Mouse (Mus musculus) midbrain, embryonic 11.5 days (tissue): ENCODE data around the gene Lhpp. TPM values are rescaled to one million over a fixed set of nuclear protein-coding genes. Genes with fewer than 3 reads are reported as not detected.
A peak's percentile ranks its signal among the peaks of the same experiment; 100 is the strongest.

ENCODE experiments used
- ATAC-seq: fragments of 200-750 bp; cut with Nextera tagmentation; 2 replicates; pipeline ENCODE4 v1.8.0; 2017; ENCODE audit warnings: moderate TSS enrichment, moderate library complexity; ENCODE audit not compliant: low FRiP score
- DNase-seq: peaks from one replicate; pipeline ENCODE4 v3.0.0; 2015; ENCODE audit warnings: low spot score; ENCODE audit errors: missing footprints
- H3K27ac ChIP-seq: fragments of 300-500 bp; sonication (generic); 2 replicates; pipeline ENCODE4 v1.5.1; 2014; ENCODE audit warnings: low read depth, low read length
- H3K27me3 ChIP-seq: fragments of 300-500 bp; sonication (generic); 2 replicates; pipeline ENCODE4 v1.6.1; 2014; ENCODE audit warnings: mild to moderate bottlenecking, low read length, moderate library complexity, mixed read lengths; ENCODE audit not compliant: control insufficient read depth, insufficient read depth
- H3K36me3 ChIP-seq: fragments of 300-500 bp; sonication (generic); 2 replicates; pipeline ENCODE4 v1.6.1; 2014; ENCODE audit warnings: mild to moderate bottlenecking, low read length, moderate library complexity, mixed read lengths; ENCODE audit not compliant: control insufficient read depth, insufficient read depth
- H3K4me1 ChIP-seq: fragments of 300-500 bp; sonication (generic); 2 replicates; pipeline ENCODE4 v1.6.1; 2014; ENCODE audit warnings: low read length; ENCODE audit not compliant: control insufficient read depth, insufficient read depth
- H3K4me2 ChIP-seq: fragments of 300-500 bp; sonication (generic); 2 replicates; pipeline ENCODE4 v1.6.1; 2014; ENCODE audit warnings: mild to moderate bottlenecking, moderate library complexity
- H3K4me3 ChIP-seq: fragments of 300-500 bp; sonication (generic); 2 replicates; pipeline ENCODE4 v1.5.1; 2014; ENCODE audit warnings: low read depth, low read length
- H3K9ac ChIP-seq: fragments of 300-500 bp; sonication (generic); 2 replicates; pipeline ENCODE4 v1.6.1; 2014; ENCODE audit warnings: low read length
- H3K9me3 ChIP-seq: fragments of 300-500 bp; sonication (generic); 2 replicates; pipeline ENCODE4 v1.6.1; 2016; ENCODE audit warnings: low read length; ENCODE audit not compliant: control insufficient read depth
- WGBS: fragments of 180-500 bp; shearing (Covaris S2); extraction: QIAGEN DNeasy Blood & Tissue Kit; methylation state at CpG from one replicate; pipeline ENCODE4 v1.1.7; 2014; 5-methylcytosine and 5-hydroxymethylcytosine counted together
- polyA plus RNA-seq: library from polyadenylated mRNA; unstranded; fragments of >200 nt; fragmentation: Nextera tagmentation; extraction: Ambion mirVana; gene quantifications from 2 replicates; pipeline ENCODE4 v1.2.1, GENCODE M21; 2014

Gene Lhpp
- polyA plus RNA-seq, 1 experiment from 2014 or later, result 20.8 TPM

DNA sequence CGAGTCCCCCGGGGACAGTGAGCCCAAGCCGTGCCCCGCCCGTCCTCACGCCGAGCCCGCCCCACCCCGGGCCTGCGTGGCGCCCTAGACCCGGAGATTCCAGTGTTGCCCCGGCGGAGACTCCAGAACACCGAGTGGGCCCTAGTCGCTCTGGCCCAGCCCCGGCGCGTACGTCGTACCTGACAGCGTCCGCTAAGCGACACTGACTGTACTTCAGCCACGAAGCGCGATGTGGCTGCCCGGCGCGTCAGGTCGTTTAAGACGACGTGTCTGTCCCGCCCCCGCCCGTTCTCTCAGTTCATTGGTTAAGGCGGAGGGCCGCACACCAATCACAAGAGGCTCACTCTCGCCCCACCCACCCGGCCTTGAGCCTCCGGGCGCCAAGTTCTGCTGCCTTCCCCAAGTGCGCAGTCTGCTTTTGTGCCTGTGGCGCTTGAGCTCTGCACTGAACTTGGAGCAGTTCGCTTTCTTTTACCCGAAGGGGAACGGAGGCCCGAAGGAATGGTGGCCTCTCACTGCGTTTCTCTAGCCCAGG is 34.3 kb upstream of the Lhpp start, which contains the start of gene Oat:
TSS of gene Oat (minus strand) at position 283 of the 535 bp plus-strand sequence.
- peak within 1 kb of the TSS; percentile 83 for H3K4me2 ChIP-seq
- ATAC-seq, result peak; percentile 98
- 1% methylated on average over 49 of the region's 49 CpGs for WGBS

DNA sequence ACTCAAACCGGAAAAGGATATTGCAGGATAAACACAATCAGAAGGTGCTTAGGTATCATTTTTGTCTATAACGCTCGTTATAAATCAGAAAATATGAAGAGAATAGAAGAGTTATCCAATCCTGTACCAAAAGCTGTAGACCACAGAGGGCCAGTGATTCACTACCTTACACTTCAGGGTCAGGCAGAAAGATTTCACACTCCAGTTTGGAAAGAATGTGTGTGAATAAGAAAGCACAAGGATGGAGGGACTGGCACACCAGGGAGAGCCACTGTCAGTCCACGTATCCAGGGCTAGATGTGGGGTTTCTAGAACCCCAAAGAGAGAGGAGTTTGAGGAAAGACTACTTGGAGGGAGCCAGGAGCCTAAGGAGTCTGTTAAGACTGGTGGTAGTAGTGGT is 33.5 kb upstream of the Lhpp start:
- Histone ChIP-seq H3K4me2 (peak overlapping the region; percentile 83; the same call in 1 of the 2 replicates), H3K27ac (no peak overlapping the region)

More for the DNA sequence above, 34.3 kb upstream of the Lhpp start, which contains the start of gene Oat:
- no peaks in the 10 kb centered on the region for H3K9me3 ChIP-seq
- H3K4me1 ChIP-seq, result peaks cover 9% of the 10 kb centered on the region
- peaks cover 2% of the 10 kb centered on the region; the same call in 1 of the 2 replicates for H3K27me3 ChIP-seq
- H3K9ac ChIP-seq, result peak within 1 kb of the TSS; percentile 67
- no peaks in the 10 kb centered on the region for H3K36me3 ChIP-seq
- H3K27ac ChIP-seq, result peak within 1 kb of the TSS; percentile 58
- H3K4me3 ChIP-seq, result peak within 1 kb of the TSS; percentile 73
- peak; percentile 98 for DNase-seq

DNA sequence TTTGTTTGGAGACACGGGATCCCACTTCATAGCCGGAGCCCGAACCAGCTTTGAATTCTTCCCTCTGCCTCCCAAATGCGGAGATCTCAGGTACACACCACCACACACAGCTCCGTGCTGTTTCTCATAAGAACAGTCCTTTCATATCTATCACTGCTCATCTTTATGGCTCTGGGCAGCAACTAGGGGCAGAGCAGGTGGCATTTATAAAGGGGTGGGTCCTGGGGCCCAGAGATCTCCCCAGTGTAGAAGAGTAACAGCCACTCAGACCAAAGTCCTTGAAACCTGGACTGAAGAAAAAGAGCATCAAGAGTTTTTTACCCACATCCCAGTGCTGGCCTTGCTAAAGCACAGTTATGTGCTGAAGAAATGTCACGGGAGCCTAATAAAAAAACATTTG is 29.9 kb upstream of the Lhpp start:
- Histone ChIP-seq H3K27ac (no peak overlapping the region), H3K9ac (no peak overlapping the region), H3K4me3 (no peak overlapping the region), H3K27me3 (peaks cover 2% of the 10 kb centered on the region; the same call in 1 of the 2 replicates), H3K4me1 (0 out of 2 replicates have a peak, but pooled peaks cover 2% of the 10 kb centered on the region), H3K36me3 (no peaks in the 10 kb centered on the region), H3K9me3 (no peaks in the 10 kb centered on the region), H3K4me2 (no peak overlapping the region)
- DNase-seq (no peak), ATAC-seq (no peak)
- 82% methylated on average over 6 of the region's 6 CpGs for WGBS

More for the DNA sequence above, 33.5 kb upstream of the Lhpp start:
- Histone ChIP-seq H3K36me3 (no peaks in the 10 kb centered on the region), H3K4me1 (peaks cover 9% of the 10 kb centered on the region), H3K9ac (no peak overlapping the region), H3K4me3 (no peak overlapping the region), H3K9me3 (no peaks in the 10 kb centered on the region), H3K27me3 (peaks cover 2% of the 10 kb centered on the region; the same call in 1 of the 2 replicates)
- DNase-seq (no peak), ATAC-seq (no peak)
- 52% methylated on average over 4 of the region's 4 CpGs for WGBS

DNA sequence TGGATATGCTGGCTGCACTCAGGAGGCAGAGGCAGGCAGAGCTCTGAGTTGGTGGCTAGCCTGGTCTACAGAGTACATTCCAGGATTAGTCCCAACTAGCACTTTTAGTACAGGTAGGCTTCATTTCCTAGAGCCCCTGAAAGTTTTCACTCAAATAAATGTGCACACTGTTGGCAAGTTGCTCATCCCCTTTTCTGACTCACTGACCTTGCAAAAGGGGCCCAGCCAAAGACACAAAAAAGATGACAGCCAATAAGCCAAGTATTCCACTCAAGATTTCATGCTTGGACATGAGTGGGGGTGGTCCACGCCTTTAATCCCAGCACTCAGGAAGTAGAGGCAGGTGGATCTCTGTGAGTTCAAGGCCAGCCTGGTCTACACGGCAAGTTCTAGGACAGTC is 29.0 kb upstream of the Lhpp start:
- DNase-seq (no peak), ATAC-seq (no peak)
- Histone ChIP-seq H3K4me2 (no peak overlapping the region), H3K27me3 (peaks cover 2% of the 10 kb centered on the region; the same call in 1 of the 2 replicates), H3K4me1 (no peaks in the 10 kb centered on the region), H3K9me3 (no peaks in the 10 kb centered on the region), H3K36me3 (no peaks in the 10 kb centered on the region), H3K4me3 (no peak overlapping the region), H3K27ac (no peak overlapping the region), H3K9ac (no peak overlapping the region)
- WGBS, result 95% methylated on average over 2 of the region's 2 CpGs

DNA sequence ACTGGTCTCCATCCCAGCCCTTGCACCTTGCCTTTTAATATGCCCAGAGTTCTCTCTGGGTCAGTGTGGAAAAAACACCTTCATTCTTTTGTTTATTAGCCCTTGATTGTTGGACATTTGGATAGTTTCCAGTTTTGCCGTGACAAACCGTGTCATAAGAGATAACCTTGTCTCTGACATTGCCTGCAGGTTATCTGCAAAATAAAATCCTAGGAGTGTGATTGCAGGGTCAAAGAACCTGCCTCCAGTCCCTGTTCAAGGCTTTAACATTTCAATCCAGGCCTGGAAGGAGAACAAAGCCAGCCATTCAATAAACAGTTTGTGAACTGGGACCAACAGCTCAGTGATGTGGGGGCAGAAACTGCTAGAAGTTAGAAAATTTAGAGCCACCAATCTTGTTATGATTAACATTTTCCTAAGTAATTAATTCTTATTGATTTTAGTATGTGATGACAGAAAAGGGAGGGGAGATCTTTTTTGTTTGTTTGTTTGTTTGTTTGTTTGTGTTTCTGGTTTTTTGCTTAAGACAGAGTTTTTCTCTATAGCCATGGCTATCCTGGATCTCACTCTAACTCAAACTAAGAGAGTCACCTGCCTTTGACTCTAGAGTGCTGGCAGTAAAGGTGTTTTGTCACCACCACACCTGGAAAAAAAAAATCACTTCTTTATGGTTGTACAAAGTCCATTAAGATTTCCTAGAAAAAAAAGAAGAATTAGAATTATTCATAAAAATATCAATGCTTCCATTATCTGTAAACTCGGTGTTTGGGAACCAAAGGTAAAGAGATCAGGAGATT is 24.5 kb upstream of the Lhpp start:
- H3K9ac ChIP-seq, result no peak overlapping the region
- no peak overlapping the region for H3K4me3 ChIP-seq
- no peak for ATAC-seq
- no peaks in the 10 kb centered on the region for H3K36me3 ChIP-seq
- H3K27ac ChIP-seq, result no peak overlapping the region
- WGBS, result 81% methylated on average over 3 of the region's 3 CpGs
- H3K9me3 ChIP-seq, result no peaks in the 10 kb centered on the region
- DNase-seq, result no peak
- H3K4me1 ChIP-seq, result no peaks in the 10 kb centered on the region
- H3K27me3 ChIP-seq, result no peaks in the 10 kb centered on the region
- H3K4me2 ChIP-seq, result no peak overlapping the region

DNA sequence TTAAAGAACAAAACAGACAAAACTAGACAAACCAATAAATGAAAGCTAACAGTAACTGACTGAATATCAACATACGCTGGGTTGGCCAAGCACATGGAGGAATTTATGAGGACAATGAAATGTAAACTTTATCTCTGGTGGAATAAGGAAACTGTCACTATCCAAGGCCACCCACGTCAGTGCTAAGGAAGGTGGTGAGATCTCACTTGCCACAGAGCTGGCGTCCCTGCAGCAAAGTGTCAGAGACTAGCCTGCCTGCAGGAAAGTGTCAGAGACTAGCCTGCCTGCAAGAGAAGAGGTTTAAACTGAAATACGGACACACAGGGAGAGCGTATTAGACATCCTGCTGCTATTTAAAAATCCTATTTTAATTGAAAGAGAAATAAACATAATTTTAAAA is 23.3 kb upstream of the Lhpp start:
- Histone ChIP-seq H3K36me3 (no peaks in the 10 kb centered on the region), H3K27ac (no peak overlapping the region), H3K9ac (no peak overlapping the region), H3K4me3 (no peak overlapping the region), H3K4me2 (no peak overlapping the region), H3K4me1 (no peaks in the 10 kb centered on the region), H3K9me3 (no peaks in the 10 kb centered on the region), H3K27me3 (no peaks in the 10 kb centered on the region)
- 76% methylated on average over 5 of the region's 5 CpGs for WGBS
- DNase-seq, result no peak
- no peak for ATAC-seq

DNA sequence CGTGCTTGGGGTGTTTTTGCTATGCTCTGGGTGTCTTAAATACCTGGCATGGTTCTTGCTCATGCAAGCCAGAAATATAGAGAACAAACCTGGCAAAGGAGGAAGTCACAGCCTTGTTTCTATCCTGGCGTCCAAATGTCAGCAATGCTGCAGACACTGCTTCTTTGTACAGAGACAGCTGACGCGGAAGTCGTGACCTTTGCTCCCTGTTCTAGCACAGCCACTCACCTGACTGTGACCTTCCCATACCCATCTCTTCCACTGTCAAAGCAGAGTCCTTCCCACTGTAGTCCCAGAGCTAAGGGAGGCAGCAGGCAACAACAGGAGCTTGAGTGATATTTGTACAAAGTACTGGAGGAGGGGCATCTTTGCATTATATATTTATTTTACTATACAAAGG is 20.8 kb upstream of the Lhpp start:
- Histone ChIP-seq H3K4me2 (no peak overlapping the region), H3K4me1 (no peaks in the 10 kb centered on the region), H3K27ac (no peak overlapping the region), H3K27me3 (no peaks in the 10 kb centered on the region), H3K9me3 (no peaks in the 10 kb centered on the region), H3K4me3 (no peak overlapping the region), H3K9ac (no peak overlapping the region), H3K36me3 (no peaks in the 10 kb centered on the region)
- DNase-seq (no peak), ATAC-seq (no peak)
- WGBS, result 61% methylated on average over 5 of the region's 5 CpGs

DNA sequence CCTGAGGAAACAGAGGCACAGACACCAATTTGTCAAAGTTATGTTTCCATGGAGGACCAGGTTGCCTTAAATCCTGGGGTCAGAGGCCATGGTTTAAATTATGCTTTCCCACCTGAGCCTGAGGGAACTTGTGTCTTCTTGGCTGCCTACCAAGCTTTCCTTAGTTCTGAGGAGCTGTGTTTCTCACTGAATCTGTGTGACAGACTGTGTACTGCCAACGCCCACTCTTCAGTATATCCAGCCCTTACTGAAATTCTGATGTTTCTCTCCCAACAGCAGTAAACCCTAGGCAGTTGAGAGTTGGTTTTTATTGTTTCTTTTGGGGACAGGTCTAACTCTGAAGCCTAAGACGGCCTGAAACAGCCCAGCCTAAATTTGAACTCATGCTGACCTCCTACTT is 16.7 kb upstream of the Lhpp start:
- 81% methylated on average over 2 of the region's 2 CpGs for WGBS
- Histone ChIP-seq H3K27me3 (peaks cover 33% of the 10 kb centered on the region), H3K36me3 (no peaks in the 10 kb centered on the region), H3K4me1 (peaks cover 15% of the 10 kb centered on the region), H3K9me3 (no peaks in the 10 kb centered on the region), H3K4me2 (no peak overlapping the region), H3K27ac (no peak overlapping the region), H3K9ac (no peak overlapping the region), H3K4me3 (no peak overlapping the region)
- ATAC-seq (no peak), DNase-seq (no peak)

DNA sequence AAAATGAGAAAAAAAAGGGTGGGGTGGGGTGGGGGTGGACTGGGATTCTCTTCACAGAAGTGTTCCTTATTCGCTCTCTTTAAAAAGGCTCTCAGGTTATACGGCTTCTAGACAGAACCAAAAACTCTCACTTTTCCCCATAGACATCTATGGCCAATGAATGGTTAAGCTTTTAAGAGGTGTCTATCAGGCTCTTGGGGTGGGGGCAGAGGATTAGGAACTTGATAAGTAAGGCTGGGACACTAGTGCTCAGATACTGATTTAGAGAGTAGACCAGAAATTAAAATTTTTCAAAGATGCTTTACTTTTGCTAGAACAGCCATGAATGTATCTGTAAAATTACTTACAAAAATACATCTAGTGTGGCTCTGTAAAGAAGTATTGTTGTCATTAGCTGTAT is 16.1 kb upstream of the Lhpp start:
- no peak overlapping the region for H3K4me2 ChIP-seq
- peaks cover 15% of the 10 kb centered on the region for H3K4me1 ChIP-seq
- no peak overlapping the region for H3K9ac ChIP-seq
- WGBS, result 90% methylated on average over 2 of the region's 2 CpGs
- no peak overlapping the region for H3K4me3 ChIP-seq
- no peaks in the 10 kb centered on the region for H3K36me3 ChIP-seq
- H3K27me3 ChIP-seq, result peaks cover 38% of the 10 kb centered on the region
- no peaks in the 10 kb centered on the region for H3K9me3 ChIP-seq
- ATAC-seq, result no peak
- DNase-seq, result no peak
- H3K27ac ChIP-seq, result no peak overlapping the region
